Mouse (Mus musculus): Measurements from ENCODE around the gene F13b. TPM values are rescaled to one million over a fixed set of nuclear protein-coding genes. Genes with fewer than 3 reads are reported as not detected.

Gene F13b
- polyA plus RNA-seq (2017; shearing (Covaris generic)) = not detected

DNA sequence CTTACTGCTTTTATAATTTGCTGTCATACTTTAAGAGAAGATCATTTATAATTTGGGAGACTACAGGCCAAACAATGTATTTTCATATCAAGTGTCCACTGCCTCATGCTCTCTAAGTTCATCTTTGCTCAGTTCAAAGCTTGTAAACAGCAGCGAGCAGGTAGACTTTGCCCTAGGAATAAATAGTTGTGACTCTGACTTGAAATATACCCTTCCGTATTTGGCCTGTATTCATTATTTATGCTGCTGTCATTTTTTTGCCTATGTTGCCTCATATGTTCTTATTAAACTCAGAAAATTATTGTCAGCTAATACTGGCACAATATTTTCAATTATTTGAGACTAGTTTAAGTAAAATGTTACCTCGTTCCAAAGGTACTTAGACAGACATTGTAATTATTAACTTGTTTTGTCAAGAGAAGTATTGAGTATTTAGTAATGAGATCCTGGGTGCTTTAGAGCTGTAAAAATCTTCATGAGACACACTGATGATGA lies at the start of gene F13b:
Gene F13b, plus strand, starts transcription at position 445 of the 495 bp plus-strand sequence.

DNA sequence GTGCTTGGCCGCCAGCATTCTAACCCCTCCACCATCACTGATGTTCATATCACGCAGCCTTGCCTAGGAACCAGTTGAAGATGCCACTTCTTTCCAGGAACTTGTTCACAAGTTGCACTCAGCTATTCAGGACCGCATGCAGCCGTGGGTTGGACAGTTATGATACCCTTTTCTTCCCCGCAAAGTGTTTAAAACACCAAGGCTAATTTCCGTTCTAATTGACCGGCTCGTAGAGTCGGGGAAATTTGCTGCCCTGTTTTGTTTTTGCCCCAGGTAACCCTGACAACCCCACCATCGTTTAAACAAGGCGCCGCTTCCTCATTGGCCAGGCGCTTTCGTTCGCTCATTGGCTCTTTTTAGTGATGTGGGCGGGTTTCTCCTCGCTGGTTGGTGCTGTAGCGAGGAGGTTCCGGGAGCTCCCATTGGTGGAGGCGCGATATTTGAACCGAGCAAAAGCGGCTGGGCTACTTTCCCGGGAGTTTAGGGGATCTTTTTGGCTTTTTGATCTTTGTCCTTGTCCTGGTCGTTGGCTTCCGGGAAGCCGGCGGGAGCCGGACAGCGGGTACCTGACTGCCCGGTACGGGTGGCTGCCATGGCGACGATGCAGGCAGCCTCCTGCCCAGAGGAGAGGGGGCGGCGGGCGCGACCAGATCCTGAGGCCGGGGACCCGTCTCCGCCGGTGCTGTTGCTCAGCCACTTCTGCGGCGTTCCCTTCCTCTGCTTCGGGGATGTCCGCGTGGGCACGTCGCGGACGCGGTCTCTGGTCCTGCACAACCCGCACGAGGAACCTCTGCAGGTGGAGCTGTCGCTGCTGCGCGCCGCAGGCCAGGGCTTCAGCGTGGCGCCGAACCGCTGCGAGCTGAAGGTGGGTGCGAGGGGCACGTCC lies 46.9 kb upstream of the F13b start, which contains the start of gene Aspm:
Gene Aspm, plus strand, starts transcription at position 433 of the 886 bp plus-strand sequence.

DNA sequence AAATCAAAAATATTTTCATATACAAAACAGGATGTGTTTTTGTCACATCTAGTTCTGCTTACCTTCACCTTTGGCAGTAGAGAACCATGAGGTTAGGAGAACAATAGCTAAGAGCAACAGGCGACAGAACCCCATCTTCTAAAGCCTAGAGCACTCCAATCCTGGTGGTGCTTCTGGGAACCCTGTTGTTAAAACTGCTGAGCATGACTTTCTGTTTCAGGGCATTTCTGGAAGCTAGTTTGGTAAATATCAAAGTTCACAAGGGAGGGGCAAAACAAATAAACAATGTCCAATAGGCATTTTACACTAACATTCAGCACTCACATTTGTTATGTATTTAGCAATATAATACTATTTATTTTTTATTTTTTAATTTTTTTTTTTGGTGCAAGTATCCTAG lies 58.5 kb downstream of the F13b start, which contains the start of gene Cfhr1:
Gene Cfhr1, minus strand, starts transcription at position 249 of the 400 bp plus-strand sequence.

Other genes with a start within 250 kb of the F13b start
- gene Crb1, start 124.6 kb upstream of the F13b start, polyA plus RNA-seq (2017; shearing (Covaris generic)) = 0.06 TPM
- 14.6 TPM for gene Zbtb41, start 79.4 kb upstream of the F13b start, polyA plus RNA-seq (2017; shearing (Covaris generic))
- 0.21 TPM for gene Aspm, start 46.9 kb upstream of the F13b start, polyA plus RNA-seq (2017; shearing (Covaris generic))
- gene Cfhr1, start 58.6 kb downstream of the F13b start, polyA plus RNA-seq (2017; shearing (Covaris generic)) = not detected